Mouse (Mus musculus): ENCODE data around the gene Rnf130.

GRCm38 (mm10) chr11:50047610-50048009, 22.5 kb downstream of the Rnf130 start:
- TF ChIP-seq CTCF (IDR thresholded peaks at IDR 0.05; ENCODE audit: low read depth): no peak
- no peak for TF ChIP-seq EP300 (IDR thresholded peaks at IDR 0.05; ENCODE audit: low read depth)

All from liver, postnatal 0 days (tissue).